ENCODE assay signal across 18 mouse cellular contexts in the genomic region with DNA sequence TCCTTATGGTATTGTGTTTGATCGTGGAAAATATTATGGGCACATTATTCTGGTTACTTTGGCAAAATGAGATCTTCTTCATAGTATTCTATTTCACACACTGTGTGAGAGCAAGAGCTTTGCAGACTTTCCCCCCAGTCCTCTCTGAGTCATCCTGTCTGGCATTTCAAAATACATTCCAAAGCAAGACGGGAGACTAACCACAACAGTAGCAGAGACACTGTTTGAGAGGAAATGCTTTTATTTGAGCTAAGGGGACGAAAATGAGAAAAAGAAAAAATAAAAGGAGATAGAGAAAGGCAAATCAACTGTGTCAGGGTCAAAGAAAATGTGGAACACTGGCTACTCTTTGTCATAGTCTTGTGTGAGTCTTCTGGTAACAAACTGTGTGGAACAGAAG.
DNase-seq lines count a peak whose midpoint lies in the region; ATAC-seq and TF ChIP-seq lines count a peak whose summit lies in the region.
"Had no signal": no experiment of that assay in that cellular context is flagged by ENCODE, and none has a peak within 500 bp of the region (broad histone marks: within the 10 kb centered on the region; RNA-seq: fewer than 3 reads in every experiment).

No protein-coding gene starts in this region.

- no peak overlapping the region for H3K4me3 ChIP-seq in gastrocnemius, adult 2 months
- H3K4me3 ChIP-seq in left cerebral cortex, adult 2 months: no peak overlapping the region
- no peak overlapping the region for H3K4me3 ChIP-seq in forebrain, embryonic 16.5 days (replicated peaks; ENCODE audit: low read length)
- no peak overlapping the region for H3K4me3 ChIP-seq in intestine, embryonic 16.5 days (ENCODE audit: low read length)
- H3K4me3 ChIP-seq: embryonic facial prominence, embryonic 12.5 days; forebrain, embryonic 13.5 days; heart, embryonic 15.5 days; hindbrain, embryonic 15.5 days; kidney, embryonic 15.5 days had no signal

- intact Hi-C loops in gastrocnemius, adult 2 months (cut with DNase I): no loop called here
- intact Hi-C loops in left cerebral cortex, adult 2 months (cut with DNase I): loop anchor here (5.0 kb wide), 1 partner anchor 236 kb away; no protein-coding TSS in a partner anchor
- intact Hi-C loops in left cerebral cortex, postnatal 36 days (cut with DNase I): no loop called here

- no peaks in the 10 kb centered on the region for H3K36me3 ChIP-seq in forebrain, embryonic 16.5 days (ENCODE audit: control insufficient read depth, insufficient read depth)
- H3K36me3 ChIP-seq in intestine, embryonic 16.5 days (ENCODE audit: control insufficient read depth, insufficient read depth, low read length): no peaks in the 10 kb centered on the region
- H3K36me3 ChIP-seq: embryonic facial prominence, embryonic 12.5 days; heart, embryonic 15.5 days; hindbrain, embryonic 15.5 days; kidney, embryonic 15.5 days had no signal

- H3K27ac ChIP-seq in gastrocnemius, adult 2 months: peak overlapping the region; percentile 53
- 0 out of 2 replicates have a peak overlapping the region, but pooled peaks have one; percentile 16 for H3K27ac ChIP-seq in left cerebral cortex, adult 2 months
- H3K27ac ChIP-seq in forebrain, embryonic 16.5 days (ENCODE audit: low read length): no peak overlapping the region
- no peak overlapping the region for H3K27ac ChIP-seq in intestine, embryonic 16.5 days (ENCODE audit: low read length)
- H3K27ac ChIP-seq: embryonic facial prominence, embryonic 12.5 days; forebrain, embryonic 13.5 days; heart, embryonic 15.5 days; hindbrain, embryonic 15.5 days; kidney, embryonic 15.5 days had no signal

- H3K9ac ChIP-seq in forebrain, embryonic 16.5 days (replicated peaks; ENCODE audit: low read depth, low read length): no peak overlapping the region
- no peak overlapping the region for H3K9ac ChIP-seq in intestine, embryonic 16.5 days (ENCODE audit: low read depth, low read length)
- H3K9ac ChIP-seq: embryonic facial prominence, embryonic 12.5 days; forebrain, embryonic 13.5 days; heart, embryonic 15.5 days; hindbrain, embryonic 15.5 days; kidney, embryonic 15.5 days; lung, embryonic 14.5 days had no signal

- H3K9me3 ChIP-seq in forebrain, embryonic 16.5 days (ENCODE audit: control insufficient read depth, low read length): no peaks in the 10 kb centered on the region
- H3K9me3 ChIP-seq in intestine, embryonic 16.5 days (ENCODE audit: control insufficient read depth, low read length): no peaks in the 10 kb centered on the region
- H3K9me3 ChIP-seq: embryonic facial prominence, embryonic 12.5 days; forebrain, embryonic 13.5 days; heart, embryonic 15.5 days; hindbrain, embryonic 15.5 days; kidney, embryonic 15.5 days had no signal

- no peak overlapping the region for H3K4me2 ChIP-seq in forebrain, embryonic 16.5 days (ENCODE audit: low read length)
- H3K4me2 ChIP-seq in intestine, embryonic 16.5 days (ENCODE audit: low read depth, low read length): no peak overlapping the region
- H3K4me2 ChIP-seq: embryonic facial prominence, embryonic 12.5 days; forebrain, embryonic 13.5 days; heart, embryonic 15.5 days; hindbrain, embryonic 15.5 days; kidney, embryonic 15.5 days; lung, embryonic 14.5 days had no signal

- no peaks in the 10 kb centered on the region for H3K4me1 ChIP-seq in forebrain, embryonic 16.5 days (replicated peaks; ENCODE audit: control insufficient read depth, insufficient read depth, low read length)
- H3K4me1 ChIP-seq in intestine, embryonic 16.5 days (ENCODE audit: control insufficient read depth, insufficient read depth, low read length): no peaks in the 10 kb centered on the region
- H3K4me1 ChIP-seq: embryonic facial prominence, embryonic 12.5 days; forebrain, embryonic 13.5 days; hindbrain, embryonic 15.5 days; kidney, embryonic 15.5 days had no signal

- DNase-seq in gastrocnemius, adult 2 months: no peak
- no peak for DNase-seq in gastrocnemius, adult 18-20 months (ENCODE audit: low spot score)
- no peak for DNase-seq in left cerebral cortex, adult 2 months (ENCODE audit: extremely low spot score in 1 of 2, low spot score in 2 of 2)
- DNase-seq in left cerebral cortex, postnatal 36 days (ENCODE audit: low spot score in 2 of 2): no peak
- peak; percentile 5 for DNase-seq in 416B (ENCODE audit: low read depth)
- peak; percentile 79 for DNase-seq in brain, adult 2 months (ENCODE audit: low read depth, low spot score)
- DNase-seq: adrenal gland, postnatal 25 days; cerebellum, postnatal 25 days; gastrocnemius, postnatal 14 days; lung, embryonic 14.5 days had no signal

- no peak for ATAC-seq in forebrain, embryonic 16.5 days
- no peak for ATAC-seq in intestine, embryonic 16.5 days
- ATAC-seq: CD4-positive, CD25-positive, alpha-beta regulatory T cell, adult 4 months; forebrain, embryonic 13.5 days had no signal

- H3K27me3 ChIP-seq in forebrain, embryonic 16.5 days (replicated peaks; ENCODE audit: control insufficient read depth, insufficient read depth, low read length): no peaks in the 10 kb centered on the region
- H3K27me3 ChIP-seq in intestine, embryonic 16.5 days (replicated peaks; ENCODE audit: control insufficient read depth, insufficient read depth, low read length): no peaks in the 10 kb centered on the region
- H3K27me3 ChIP-seq: embryonic facial prominence, embryonic 12.5 days; forebrain, embryonic 13.5 days; heart, embryonic 15.5 days; hindbrain, embryonic 15.5 days; kidney, embryonic 15.5 days had no signal

- WGBS in forebrain, embryonic 16.5 days: 69% methylated on average over 3 of the region's 3 CpGs
- 39% methylated on average over 3 of the region's 3 CpGs for WGBS in intestine, embryonic 16.5 days

- TF ChIP-seq CTCF in gastrocnemius, adult 2 months (IDR thresholded peaks at IDR 0.05): no peak
- TF ChIP-seq CTCF in left cerebral cortex, adult 2 months (IDR thresholded peaks at IDR 0.05): no peak

Comparison
In these comparisons a context has a peak if more than half of its experiments do, and no peak if none do; other contexts are left out.
1. DNase-seq: peak in 416B (single experiment) and brain, adult 2 months (single experiment); none in gastrocnemius, adult 2 months (single experiment), gastrocnemius, adult 18-20 months (single experiment), left cerebral cortex, adult 2 months (0 of 2) and left cerebral cortex, postnatal 36 days (0 of 2).
2. H3K27ac ChIP-seq: peak in gastrocnemius, adult 2 months (single experiment) and left cerebral cortex, adult 2 months (single experiment); none in forebrain, embryonic 16.5 days (single experiment) and intestine, embryonic 16.5 days (single experiment).